Mouse (Mus musculus) kidney, adult 2 months (tissue): Measurements from ENCODE around the gene Them7.

Source experiments
- CTCF ChIP-seq: fragments of 200-500 bp; conservative IDR thresholded peaks from 2 replicates; pipeline ENCODE4 v1.5.1; 2011; ENCODE audit warnings: low read depth, mild to moderate bottlenecking, control low read depth, low read length, moderate library complexity, mixed read lengths; ENCODE audit not compliant: insufficient read depth, insufficient read length
- POLR2A ChIP-seq: fragments of 200-500 bp; IDR thresholded peaks from one replicate; pipeline ENCODE4 v1.6.1; 2011; ENCODE audit warnings: low read depth, low read length, control low read depth

GRCm38 (mm10) chr2:105390653-105391413, 166.7 kb downstream of the Them7 start:
- no peak for TF ChIP-seq CTCF
- no peak for TF ChIP-seq POLR2A
